Mouse (Mus musculus) thymus, postnatal 14 days (tissue): ENCODE results near the gene Ppp2r1b.

Experiments
- DNase-seq: peaks from one replicate; pipeline ENCODE4 v3.0.0; 2021

Ppp2r1b gene

DNA sequence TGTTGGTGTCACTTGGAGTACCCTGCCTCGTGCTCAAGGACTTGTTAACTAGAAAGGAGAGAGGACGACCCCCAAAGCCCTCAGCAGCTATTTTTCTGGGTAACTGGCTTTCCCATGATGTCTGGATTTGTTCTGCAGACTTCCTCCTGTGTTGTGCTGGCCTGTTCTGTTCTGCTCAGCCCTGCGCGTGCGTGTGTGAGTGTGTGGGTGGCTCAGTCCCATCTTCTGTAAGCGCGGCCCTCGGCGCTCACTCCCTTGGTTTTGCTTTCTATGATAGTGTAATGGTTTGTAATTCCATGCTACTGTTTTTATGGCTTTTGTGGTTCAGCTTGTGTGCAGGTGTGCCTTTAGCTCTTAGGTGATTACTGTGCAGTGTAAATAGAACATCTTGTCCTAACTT is 28.1 kb downstream of the Ppp2r1b start:
- no peak for DNase-seq

DNA sequence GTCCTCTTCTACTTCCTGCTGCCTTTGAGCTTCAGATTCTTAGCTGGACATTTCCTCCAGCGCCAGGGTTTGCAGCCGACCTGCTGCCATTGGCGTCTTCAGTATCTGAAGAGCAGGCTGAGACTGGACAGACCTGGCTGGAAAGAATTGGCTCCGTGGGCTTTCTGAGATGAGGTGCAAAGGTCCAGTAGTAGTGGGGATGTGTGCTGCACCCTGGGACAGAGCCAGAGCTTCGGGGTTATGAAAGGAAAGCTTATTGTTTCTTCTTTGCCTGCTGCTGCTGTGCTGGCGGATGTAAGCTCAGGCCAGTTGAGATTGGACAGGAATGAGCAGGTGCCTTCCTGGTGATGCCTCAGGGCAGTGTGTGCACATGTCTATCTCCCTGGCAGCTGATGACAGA is 28.9 kb downstream of the Ppp2r1b start:
- no peak for DNase-seq

DNA sequence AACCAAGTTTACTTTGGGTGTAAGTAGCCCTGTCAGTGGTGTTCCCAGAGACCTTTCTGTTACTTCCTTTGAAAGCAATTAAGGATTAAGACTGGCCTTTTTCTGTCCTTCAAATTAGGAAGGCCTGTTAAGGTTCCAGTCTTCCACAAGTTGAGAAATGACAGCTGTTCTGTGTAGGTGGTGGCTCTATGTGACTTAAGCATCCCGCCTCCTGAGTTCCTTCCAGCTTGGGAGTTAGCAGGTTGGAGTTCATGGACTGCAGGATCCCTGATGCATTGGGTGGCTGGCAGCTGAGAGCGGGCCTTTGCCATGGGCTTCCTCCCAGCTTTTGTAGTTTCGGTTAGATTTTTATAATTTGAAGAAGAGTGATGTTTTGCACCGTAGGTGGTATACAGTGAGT is 30.4 kb downstream of the Ppp2r1b start:
- no peak for DNase-seq

DNA sequence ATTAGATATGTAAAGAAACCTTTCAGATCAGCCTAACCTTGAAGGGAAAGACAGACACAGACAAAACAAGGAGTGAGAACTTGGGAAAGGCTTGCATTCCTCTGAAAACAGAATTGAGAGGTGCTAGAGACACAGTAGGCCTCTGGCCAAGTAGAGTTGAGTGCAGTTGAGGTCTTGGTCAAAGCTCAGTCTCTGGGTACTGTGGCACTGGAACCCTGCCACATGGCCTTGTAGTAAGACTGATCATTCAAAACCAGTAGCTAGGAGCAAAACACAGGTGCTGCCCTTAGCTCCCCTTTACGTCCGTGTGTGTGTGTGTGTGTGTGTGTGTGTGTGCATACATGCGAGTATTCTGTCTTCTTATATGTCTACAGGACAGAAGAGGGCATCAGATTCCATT is 31.2 kb downstream of the Ppp2r1b start:
- DNase-seq: no peak

DNA sequence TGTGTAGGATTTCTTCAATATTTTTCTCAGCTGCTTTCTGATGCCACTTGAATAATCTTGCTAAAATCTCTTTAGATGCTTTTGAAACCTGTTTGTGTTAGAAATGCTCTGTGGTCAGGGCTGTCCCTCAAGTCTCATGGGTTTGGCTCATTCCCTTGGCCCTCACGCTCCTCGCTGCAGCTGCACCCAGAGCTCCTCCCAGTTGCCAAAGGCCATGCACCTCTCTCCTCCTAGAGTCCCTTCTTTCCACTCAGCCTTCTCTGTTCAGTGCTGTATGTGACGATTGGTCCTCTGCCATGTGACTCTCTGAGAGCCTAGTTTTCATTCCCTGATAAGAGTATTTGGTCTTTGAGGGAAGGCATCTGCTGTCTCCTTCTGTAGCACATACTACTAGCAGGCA is 32.3 kb downstream of the Ppp2r1b start:
- no peak for DNase-seq

DNA sequence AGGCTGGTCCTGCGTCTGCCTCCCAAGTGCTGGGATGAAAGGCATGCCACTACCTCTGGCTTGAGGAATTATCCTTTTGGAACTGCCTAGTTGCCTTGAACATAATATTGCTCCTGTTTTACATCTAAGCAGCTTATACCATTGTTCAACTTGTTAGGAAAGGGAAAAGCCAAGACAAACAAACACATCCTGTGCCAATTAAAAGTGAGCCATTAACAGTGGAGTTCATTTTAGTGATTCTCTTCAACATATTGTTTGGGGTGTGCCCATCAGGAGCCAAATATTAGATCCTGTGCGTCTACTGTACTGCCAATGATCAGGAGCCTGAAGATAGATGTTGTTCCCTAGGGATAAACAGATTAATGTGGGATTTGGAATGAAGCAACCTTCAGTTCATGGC is 37.1 kb downstream of the Ppp2r1b start:
- no peak for DNase-seq

DNA sequence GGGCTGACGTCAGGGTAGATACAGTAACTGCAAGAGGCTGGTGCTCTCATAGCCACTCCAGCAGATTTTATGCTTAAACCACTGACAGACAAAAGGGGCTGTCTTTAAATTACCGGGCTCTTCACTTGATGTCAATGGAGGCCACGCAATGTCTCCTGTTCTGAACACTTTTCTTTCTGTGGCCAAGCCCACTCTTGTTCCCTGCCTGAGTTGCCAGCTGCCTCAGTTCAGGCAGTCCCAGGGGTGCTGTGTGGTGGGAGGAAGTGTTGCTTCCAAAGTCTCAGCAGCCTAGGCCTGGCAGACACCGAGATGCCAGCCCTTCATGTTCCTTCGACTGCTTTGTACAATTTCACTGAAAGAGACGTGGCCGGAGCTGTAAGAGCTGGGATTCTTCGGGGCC is 39.0 kb downstream of the Ppp2r1b start:
- DNase-seq: no peak

DNA sequence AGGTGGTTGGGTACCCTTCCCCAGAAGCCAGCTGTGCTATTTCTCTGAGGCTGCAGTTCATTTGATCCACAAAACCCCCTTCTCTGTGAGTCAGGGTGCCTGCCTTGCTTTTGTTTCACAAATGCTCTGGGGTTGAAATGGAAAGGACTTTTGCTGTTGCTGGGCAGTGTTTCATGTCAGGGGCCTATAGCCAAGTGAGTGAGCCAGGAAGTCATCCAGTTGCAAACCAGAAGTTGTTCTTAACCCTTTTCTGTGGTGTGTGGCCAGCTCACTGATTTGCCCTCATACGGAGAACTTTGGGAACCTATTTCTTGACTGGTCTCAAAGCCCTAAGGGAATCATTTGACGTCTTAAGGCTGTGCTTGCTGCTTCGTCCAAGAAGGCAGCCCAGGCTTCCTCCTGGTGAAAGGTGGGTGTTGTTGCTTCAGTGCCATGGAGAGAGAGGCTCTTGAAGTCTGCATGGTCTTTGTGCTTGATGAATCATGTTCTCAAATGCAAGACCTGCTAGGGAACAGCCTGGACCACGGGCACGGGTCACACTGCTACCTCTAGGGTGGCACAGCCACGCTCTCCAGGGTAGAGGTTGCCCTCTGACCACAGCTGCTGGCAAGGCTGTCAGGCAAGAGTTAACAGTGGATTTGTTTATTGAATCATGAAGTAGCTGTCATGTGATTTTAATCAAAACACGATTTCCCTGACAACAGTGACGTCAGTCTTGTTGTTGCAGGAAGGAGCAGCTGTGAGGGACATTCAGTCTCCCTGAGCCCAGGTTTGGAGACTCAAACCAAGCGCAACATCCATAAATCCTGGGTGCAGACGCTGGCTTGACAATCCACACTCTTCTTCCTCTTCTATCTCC is 39.9 kb downstream of the Ppp2r1b start:
- DNase-seq: no peak

DNA sequence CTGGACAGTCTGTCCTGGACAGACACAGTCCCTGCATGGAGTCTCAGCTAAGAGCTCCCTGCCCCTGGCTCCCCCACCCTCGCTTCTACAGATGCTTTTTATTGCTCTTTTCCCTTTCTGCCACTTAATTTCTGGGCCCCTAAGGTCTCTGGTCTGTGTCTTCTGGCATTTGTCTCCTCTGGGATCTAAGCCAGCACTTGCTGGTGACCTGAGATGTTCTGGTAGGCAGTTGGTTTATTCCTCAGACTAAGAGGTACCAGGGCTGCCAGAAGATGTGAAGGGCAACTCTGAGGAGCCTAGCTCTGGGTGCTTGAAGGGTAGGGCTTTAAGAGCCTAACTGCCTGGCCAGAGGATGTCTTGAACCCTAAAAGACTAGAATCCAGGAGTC is 40.5 kb downstream of the Ppp2r1b start:
- no peak for DNase-seq

DNA sequence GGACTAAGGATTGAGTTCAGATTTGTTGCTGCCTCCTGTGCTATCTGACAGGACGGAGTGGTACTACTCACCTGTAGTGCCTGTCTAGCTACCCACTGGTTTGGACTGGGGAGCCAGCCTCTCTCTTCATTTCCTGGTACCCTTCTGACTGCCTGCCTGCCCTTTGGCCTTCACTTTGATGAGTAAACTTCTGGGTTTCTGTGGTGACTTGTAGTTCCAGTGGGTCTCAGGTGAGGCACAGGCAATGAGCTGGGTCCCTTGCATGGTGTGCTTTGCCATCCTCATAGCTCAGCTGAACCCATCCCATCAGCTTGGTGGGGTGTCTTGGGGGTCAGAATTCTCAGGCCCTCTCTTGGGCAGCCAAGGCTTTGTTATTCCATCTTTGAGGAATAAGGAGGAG is 41.8 kb downstream of the Ppp2r1b start:
- no peak for DNase-seq

DNA sequence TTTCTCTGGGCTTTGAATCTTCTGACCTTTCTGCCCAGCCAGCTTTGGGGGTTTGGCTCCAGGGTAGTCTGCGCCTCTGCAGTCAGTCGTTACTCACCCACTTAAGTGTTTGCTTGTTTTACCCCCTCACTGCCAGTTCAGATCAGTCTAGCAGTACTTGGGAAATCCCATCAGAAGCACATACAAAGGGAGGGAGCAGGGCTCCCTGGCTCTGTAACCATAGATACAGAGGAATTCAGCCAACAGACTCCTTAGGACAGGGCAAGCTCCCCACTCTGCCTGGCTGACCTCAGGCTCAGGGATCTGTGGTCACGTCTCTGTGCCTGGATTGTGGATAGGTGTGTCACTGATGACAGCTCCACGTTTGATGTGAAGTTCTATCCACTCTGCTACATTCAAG is 42.2 kb downstream of the Ppp2r1b start:
- no peak for DNase-seq

DNA sequence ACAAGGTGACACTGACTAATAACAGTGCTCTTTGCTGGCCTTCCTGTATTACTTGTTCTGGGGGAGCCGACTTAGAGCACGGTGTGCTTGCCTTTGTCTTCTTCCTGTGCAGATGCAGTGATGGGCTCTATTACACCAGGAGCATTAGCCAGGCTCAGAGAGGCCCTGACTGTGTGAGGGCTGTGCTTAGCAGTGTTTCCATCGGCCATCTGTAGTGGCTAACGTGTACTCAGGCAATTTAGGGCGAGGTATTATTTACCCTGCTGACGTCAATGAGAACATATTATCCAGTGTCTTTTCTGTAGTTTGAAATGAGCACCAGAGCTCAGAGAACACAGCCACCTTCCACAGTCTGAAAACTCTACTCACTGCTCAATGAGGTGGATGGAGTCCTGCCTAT is 44.1 kb downstream of the Ppp2r1b start:
- no peak for DNase-seq

DNA sequence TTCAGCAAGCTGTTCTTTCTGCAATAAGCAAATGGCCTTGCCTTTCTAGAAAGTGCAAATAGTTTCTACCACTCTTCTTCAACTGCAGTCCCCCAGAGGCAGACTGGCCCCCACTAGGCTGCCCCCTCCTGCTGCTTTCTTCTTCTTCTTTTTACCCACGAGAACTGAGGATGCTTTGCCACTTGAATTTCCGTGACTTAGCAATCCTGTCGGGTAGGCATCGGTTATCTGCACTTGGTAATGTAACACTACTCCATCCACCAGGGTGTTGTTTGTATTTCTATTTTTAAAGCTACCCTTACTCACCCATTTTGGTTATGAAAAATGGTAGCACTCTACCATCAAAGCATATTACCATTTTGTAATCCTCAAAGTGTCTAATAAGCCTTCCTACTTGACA is 44.9 kb downstream of the Ppp2r1b start:
- DNase-seq: no peak

DNA sequence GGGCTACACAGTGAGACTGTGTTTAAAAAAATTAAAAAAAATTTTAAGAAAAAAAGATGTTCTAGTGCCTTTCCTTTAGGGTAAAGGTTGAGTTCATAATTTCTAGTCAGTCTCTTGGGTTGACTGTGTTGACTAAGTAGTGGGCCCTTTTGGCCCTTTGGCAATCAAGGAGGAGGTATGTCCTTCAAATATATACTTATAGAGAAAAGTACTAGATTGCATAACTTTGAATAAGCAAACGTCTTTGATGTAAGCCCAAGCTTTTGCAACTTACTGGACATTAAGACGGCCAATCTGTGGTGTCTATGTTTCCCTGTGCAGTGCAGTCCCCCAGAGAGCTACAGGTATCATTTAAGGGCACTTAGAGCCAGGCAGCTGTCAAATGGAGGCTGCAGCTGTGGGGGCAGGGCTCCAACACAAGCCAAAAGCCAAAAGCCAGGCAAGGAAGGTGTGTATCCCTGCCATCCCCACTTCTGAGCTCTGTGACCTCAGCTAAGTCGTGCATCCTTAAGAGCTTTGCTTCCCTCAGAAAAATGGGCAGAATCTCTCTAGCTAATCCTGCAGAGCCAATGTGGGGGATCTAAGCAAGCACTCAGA is 45.5 kb downstream of the Ppp2r1b start:
- DNase-seq: no peak

DNA sequence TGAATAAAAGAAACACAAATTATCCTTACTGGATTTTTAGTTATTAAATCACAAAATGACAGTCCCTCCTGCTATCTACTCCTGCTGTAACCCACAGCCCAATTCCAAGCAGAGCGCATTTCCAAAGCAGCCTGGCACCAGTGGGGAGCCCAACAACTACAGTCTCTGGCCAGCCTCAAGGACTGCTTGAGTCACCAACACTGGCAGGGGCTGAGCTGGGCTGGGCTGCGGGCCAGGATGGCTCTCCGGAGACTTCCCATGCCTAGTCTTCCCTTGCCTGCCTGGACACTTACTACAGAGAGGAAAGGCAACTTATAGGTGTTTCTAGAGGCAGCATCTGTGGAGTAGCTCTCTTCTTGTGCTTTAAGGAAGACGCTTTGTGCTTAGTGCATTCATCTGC is 48.6 kb downstream of the Ppp2r1b start:
- DNase-seq: no peak

DNA sequence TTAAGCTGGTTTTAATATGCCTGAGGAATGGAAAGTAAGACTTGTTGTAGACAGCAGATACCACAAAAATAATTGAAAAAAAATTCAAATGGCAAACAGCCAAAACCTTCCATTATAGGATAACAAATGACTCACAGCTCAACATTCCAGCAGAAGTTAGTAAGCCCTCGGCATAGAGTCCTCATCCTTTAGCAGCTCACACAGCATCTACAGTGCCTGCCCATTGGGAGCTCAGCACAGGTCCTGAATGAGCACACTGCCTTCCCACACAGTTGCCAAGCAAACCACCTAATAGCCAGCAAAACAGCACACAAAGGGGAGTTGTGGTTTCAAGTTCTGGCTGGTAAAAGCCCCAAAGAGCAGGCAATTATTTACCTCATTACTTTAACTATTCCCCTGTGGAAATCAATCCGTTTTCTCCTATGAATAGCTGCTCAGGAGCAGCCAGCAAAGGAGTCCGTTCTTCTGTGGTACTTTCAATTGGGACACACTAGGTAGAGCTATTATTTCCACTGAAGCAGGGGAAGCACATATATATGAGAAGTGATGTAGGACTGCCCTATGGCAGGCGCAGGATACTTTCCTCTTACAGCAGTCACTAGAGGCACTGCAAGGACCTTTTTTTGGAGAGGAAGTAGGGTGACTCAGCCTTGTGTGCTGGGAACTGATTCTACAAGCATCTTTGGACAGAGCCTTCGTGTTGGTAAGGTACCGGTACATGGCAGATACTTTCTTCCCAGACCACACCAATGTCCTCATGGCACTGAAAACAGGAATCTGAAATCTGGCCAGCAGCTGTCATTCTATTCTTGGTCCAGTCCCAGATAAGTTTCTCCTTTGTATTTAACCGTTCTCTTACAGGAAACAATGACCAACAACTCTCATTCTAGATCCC is 55.2 kb downstream of the Ppp2r1b start:
- DNase-seq: no peak

DNA sequence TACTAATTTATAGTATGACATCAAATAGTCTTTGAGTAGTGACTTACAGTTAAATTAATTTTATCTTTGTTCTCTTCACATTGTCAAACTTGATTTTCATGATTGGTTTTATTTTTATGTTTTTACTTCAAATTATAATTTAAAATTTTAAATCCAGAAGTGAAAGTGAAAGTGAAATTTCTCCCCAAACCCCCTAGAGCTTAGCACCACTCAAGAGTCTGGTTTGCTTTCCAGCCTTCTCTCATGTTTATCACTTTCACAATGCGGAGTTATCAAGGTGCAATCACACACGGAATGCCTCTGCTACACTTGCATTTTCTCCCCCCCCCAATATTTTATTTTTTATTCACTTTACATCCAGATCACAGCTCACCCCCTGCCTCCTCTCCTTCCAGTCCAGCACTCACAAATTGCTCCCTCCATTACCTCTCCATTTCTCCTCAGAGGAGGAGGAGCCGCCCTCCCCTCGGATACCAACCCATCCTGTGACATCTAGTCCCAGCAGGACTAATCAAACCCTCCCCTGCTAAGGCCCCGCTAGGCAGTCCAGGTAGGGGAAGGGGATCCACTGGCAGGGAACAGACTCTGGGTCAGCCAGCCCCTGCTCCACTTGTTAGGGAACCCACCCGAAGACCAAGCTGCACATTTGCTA is 59.2 kb downstream of the Ppp2r1b start:
- peak; percentile 10 for DNase-seq

DNA sequence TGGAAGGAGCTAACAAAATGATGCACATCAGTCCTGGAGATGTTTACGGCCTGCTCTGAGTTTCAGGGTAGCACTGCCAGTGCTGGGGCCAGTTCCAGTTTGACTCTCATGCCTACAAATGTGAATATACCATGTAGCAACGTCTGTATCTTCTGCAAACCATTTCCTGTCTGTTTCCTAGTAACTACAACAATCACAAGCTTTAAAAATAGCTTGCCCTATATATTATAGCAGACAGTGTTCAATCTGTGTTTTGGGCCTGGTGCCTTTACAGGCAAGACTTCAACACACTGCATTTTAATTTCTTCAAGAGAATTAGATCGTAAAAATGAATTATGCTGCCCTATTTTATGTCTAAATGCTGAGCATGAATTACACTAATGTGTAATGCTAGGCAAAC is 60.2 kb downstream of the Ppp2r1b start:
- no peak for DNase-seq

DNA sequence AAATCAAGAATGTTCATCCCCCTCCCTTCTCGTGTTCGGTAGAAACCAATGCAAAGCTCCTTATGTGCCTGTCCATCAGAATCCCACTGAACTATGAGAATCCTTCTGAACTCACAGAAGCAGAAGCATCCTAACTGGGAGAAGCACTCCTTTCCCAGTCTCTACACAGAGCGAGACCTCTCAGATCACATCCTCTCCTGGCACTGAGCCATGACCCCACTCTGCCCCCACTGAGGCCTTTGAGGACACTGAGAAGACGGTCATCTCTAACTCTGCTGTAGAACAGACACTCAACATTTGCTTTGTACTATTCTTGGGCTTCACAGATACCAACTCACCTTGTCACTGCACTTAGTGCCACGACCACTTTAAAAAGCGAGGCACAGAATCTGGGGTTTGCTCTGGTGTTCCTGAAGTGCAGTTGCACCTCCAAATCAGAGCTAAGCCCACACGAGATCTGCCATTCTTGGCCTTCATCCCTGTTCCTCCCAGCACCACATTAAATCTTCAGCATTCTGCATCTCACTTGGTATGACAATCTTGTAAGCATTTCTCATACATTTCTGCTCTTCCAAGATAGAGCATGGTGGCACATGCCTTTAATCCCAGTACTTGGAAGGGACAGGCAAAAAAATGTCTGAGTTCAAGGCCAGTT is 66.9 kb downstream of the Ppp2r1b start:
- no peak for DNase-seq

DNA sequence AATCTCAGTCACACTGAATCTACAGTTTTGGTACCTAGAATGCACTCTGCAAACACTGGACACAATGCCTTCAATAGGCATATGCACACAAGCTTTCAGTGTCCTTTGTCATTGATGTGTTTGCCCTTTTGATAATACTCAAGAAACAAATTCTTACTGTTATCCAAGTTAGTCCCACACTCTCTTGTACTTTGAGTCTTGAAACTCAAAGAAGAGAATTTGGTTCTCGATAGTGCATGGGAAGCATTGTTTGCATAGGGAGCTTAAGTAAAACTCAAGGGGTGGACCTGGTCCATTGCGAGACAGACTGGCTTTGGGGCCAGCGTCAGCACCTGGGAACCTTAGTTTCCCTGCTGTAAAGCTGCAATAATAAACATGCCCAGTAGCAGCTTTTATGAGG is 73.0 kb downstream of the Ppp2r1b start:
- no peak for DNase-seq

DNA sequence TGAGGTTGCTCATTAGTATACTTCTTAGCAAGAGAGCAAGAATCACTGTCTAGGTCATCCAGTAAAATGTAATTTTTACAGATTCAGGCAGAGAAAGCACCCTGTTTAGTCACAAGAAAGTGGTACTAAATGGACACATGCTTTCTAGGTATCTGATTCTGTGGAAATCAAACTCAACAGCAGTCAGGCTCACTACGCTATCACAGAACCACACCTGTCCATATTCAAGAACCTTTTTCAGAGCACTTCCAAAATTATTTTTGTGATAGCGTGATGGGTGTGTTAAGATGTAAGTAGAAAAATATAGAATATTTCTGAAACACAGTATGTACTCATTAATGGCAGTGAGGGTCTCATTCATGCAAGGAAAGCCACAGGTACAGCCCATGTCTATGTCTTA is 74.5 kb downstream of the Ppp2r1b start:
- DNase-seq: no peak
